Mouse (Mus musculus): ENCODE measurements around the gene Gatad2b. TPM values are rescaled to one million over a fixed set of nuclear protein-coding genes. Genes with fewer than 3 reads are reported as not detected.

Gene Gatad2b
- polyA plus RNA-seq (2017; shearing (Covaris generic)) = 12.7 TPM

GRCm38 (mm10) chr3:90292345-90293275, at the start of gene Gatad2b:
Gatad2b (plus strand) TSS chr3:90293178.

GRCm38 (mm10) chr3:90247960-90248745, 44.8 kb upstream of the Gatad2b start, which contains the start of gene Slc39a1:
Slc39a1 (plus strand) TSS chr3:90248172.

GRCm38 (mm10) chr3:90253653-90254418, 39.1 kb upstream of the Gatad2b start, which contains the start of gene Crtc2:
Crtc2 (plus strand) TSS chr3:90254163.

GRCm38 (mm10) chr3:90265034-90265931, 27.7 kb upstream of the Gatad2b start, which contains the start of gene Dennd4b:
Dennd4b (plus strand) TSS chr3:90265185.

GRCm38 (mm10) chr3:90389511-90390490, 96.8 kb downstream of the Gatad2b start, which contains the start of gene Slc27a3:
Slc27a3 (minus strand) TSS chr3:90389938.

Other genes starting within 250 kb of the Gatad2b start
- gene 4933434E20Rik, start 241.5 kb upstream of the Gatad2b start, polyA plus RNA-seq (2017; shearing (Covaris generic)) = 163 TPM
- 273 TPM for gene Ubap2l, start 240.6 kb upstream of the Gatad2b start, polyA plus RNA-seq (2017; shearing (Covaris generic))
- gene Tpm3, start 220.5 kb upstream of the Gatad2b start, polyA plus RNA-seq (2017; shearing (Covaris generic)) = 945 TPM
- 0.81 TPM for gene Nup210l, start 189.0 kb upstream of the Gatad2b start, polyA plus RNA-seq (2017; shearing (Covaris generic))
- 2,953 TPM for gene Rps27, start 79.5 kb upstream of the Gatad2b start, polyA plus RNA-seq (2017; shearing (Covaris generic))
- not detected for gene Rab13, start 79.5 kb upstream of the Gatad2b start, polyA plus RNA-seq (2017; shearing (Covaris generic))
- gene Jtb, start 61.6 kb upstream of the Gatad2b start, polyA plus RNA-seq (2017; shearing (Covaris generic)) = 172 TPM
- gene Creb3l4, start 49.7 kb upstream of the Gatad2b start, polyA plus RNA-seq (2017; shearing (Covaris generic)) = not detected
- 4.2 TPM for gene Slc39a1, start 45.0 kb upstream of the Gatad2b start, polyA plus RNA-seq (2017; shearing (Covaris generic))
- gene Crtc2, start 39.0 kb upstream of the Gatad2b start, polyA plus RNA-seq (2017; shearing (Covaris generic)) = 101 TPM
- gene Dennd4b, start 28.0 kb upstream of the Gatad2b start, polyA plus RNA-seq (2017; shearing (Covaris generic)) = 58.5 TPM
- gene Slc27a3, start 96.8 kb downstream of the Gatad2b start, polyA plus RNA-seq (2017; shearing (Covaris generic)) = 0.27 TPM
- 47.0 TPM for gene Ints3, start 140.4 kb downstream of the Gatad2b start, polyA plus RNA-seq (2017; shearing (Covaris generic))
- not detected for gene Npr1, start 172.7 kb downstream of the Gatad2b start, polyA plus RNA-seq (2017; shearing (Covaris generic))
- 104 TPM for gene Ilf2, start 182.9 kb downstream of the Gatad2b start, polyA plus RNA-seq (2017; shearing (Covaris generic))
- gene Snapin, start 197.9 kb downstream of the Gatad2b start, polyA plus RNA-seq (2017; shearing (Covaris generic)) = 93.0 TPM
- 212 TPM for gene Chtop, start 216.3 kb downstream of the Gatad2b start, polyA plus RNA-seq (2017; shearing (Covaris generic))
- gene S100a1, start 221.2 kb downstream of the Gatad2b start, polyA plus RNA-seq (2017; shearing (Covaris generic)) = 4.4 TPM
- 181 TPM for gene S100a13, start 221.3 kb downstream of the Gatad2b start, polyA plus RNA-seq (2017; shearing (Covaris generic))
- 0.40 TPM for gene S100a14, start 233.7 kb downstream of the Gatad2b start, polyA plus RNA-seq (2017; shearing (Covaris generic))
- gene S100a16, start 244.1 kb downstream of the Gatad2b start, polyA plus RNA-seq (2017; shearing (Covaris generic)) = 0.32 TPM

All from activated CD4-positive, CD25-positive, alpha-beta regulatory T cell, adult 9 weeks (primary cell).